Mouse (Mus musculus) spleen, adult 2 months (tissue): Measurements from ENCODE around the gene Pde4c.

ENCODE experiments used
- CTCF ChIP-seq: fragments of 200-500 bp; IDR thresholded peaks from 2 replicates; pipeline ENCODE4 v1.5.1; 2011; ENCODE audit warnings: mild to moderate bottlenecking, inconsistent platforms; ENCODE audit not compliant: insufficient read depth, insufficient read length, insufficient replicate concordance; ENCODE audit errors: extremely low read depth
- POLR2A ChIP-seq: fragments of 200-500 bp; IDR thresholded peaks from 2 replicates; pipeline ENCODE4 v1.6.1; 2011; ENCODE audit warnings: low read depth, low read length, inconsistent platforms

DNA sequence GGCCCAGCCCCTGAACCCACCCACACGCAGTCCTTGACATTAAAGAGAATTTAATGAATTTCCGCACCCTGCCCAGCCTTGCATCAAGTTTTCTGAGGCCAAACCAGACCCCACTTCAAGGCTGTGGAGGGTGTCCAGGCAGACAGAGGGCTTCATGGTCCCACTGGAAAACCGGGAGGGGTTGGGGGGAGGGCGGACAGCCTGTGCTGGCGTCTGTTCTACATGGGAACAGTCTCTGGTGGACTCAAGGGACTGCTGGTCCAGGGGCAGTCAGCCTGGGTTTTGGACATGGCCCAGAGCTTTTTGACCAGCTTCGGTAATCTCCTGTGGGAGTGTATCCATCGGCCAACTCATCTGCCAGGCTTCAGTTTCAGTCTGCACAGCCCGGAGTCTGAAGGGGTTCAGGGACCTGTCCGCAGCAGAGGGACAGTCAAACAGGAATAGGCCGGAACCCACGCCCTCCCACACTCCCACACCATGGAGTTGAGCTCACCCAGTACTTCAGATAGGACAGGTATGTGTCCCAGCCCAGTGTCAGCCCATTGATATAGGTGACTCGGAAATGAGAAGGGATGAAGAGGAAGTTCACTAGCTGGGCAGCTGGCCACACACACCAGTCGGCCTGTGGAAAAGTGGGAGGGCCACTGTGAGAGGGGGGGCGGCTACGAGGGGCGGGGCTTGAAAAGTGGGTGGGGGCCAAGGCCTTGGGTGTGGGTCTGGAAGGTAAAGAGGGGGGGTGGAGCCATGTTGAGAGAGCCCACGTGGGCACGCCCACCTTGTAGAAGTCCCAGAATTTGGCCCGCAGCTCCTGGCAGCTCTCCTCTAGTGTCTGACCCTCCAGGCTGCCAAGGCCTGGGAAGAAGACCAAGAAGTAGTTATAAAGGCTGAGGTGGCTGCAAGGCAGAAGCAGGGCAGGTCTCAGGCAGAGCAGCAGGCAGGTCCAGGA lies 35.4 kb downstream of the Pde4c start:
- no peak for TF ChIP-seq CTCF
- no peak for TF ChIP-seq POLR2A
